Mouse (Mus musculus): ENCODE results near the gene Prl4a1. TPM values are rescaled to one million over a fixed set of nuclear protein-coding genes. Genes with fewer than 3 reads are reported as not detected.
"Not testable (repeated sequence)": the region's sequence is repeated elsewhere in the genome, so short reads cannot be mapped to it uniquely, and the experiment has no call there.

Gene Prl4a1
- polyA plus RNA-seq (2016; fragmentation: Nextera tagmentation; extraction: Ambion mirVana), result not detected in 2 replicates

GRCm38 (mm10) chr13:28015912-28016311, at the start of gene Prl4a1:
TSS of gene Prl4a1 (plus strand) at chr13:28016212.
- 90% methylated on average over 3 of the region's 3 CpGs for WGBS
- Histone ChIP-seq H3K4me3 (no peak within 1 kb of the TSS), H3K4me1 (no peaks in the 10 kb centered on the region), H3K27me3 (no peaks in the 10 kb centered on the region), H3K36me3 (no peaks in the 10 kb centered on the region), H3K27ac (no peak within 1 kb of the TSS), H3K9me3 (no peaks in the 10 kb centered on the region), H3K9ac (no peak within 1 kb of the TSS), H3K4me2 (replicated peaks) (no peak within 1 kb of the TSS)
- ATAC-seq (ENCODE audit: insufficient number of reproducible peaks, insufficient read depth, low FRiP score, low TSS enrichment), result no peak

- WGBS, result 88% methylated on average over 1 of the region's 1 CpGs
Measured at GRCm38 (mm10) chr13:27972931-27973330, 43.1 kb upstream of the Prl4a1 start.

GRCm38 (mm10) chr13:27974281-27974680, 41.7 kb upstream of the Prl4a1 start:
- ATAC-seq (ENCODE audit: insufficient number of reproducible peaks, insufficient read depth, low FRiP score, low TSS enrichment); H3K4me3 ChIP-seq; H3K27ac ChIP-seq; H3K27me3 ChIP-seq; H3K9ac ChIP-seq; H3K4me2 ChIP-seq (replicated peaks); H3K9me3 ChIP-seq; H3K36me3 ChIP-seq; H3K4me1 ChIP-seq: not testable (repeated sequence)
- WGBS, result 85% methylated on average over 2 of the region's 2 CpGs

More at GRCm38 (mm10) chr13:27972931-27973330, 43.1 kb upstream of the Prl4a1 start:
- H3K27me3 ChIP-seq, result no peaks in the 10 kb centered on the region
- H3K9ac ChIP-seq, result no peak overlapping the region
- ATAC-seq (ENCODE audit: insufficient number of reproducible peaks, insufficient read depth, low FRiP score, low TSS enrichment), result no peak
- H3K4me3 ChIP-seq, result no peak overlapping the region
- no peaks in the 10 kb centered on the region for H3K9me3 ChIP-seq
- no peaks in the 10 kb centered on the region for H3K36me3 ChIP-seq
- H3K4me2 ChIP-seq (replicated peaks), result no peak overlapping the region
- no peak overlapping the region for H3K27ac ChIP-seq
- no peaks in the 10 kb centered on the region for H3K4me1 ChIP-seq

- no peak overlapping the region for H3K27ac ChIP-seq
- H3K9ac ChIP-seq, result no peak overlapping the region
- no peak overlapping the region for H3K4me2 ChIP-seq (replicated peaks)
- ATAC-seq (ENCODE audit: insufficient number of reproducible peaks, insufficient read depth, low FRiP score, low TSS enrichment), result no peak
- no peaks in the 10 kb centered on the region for H3K36me3 ChIP-seq
- H3K27me3 ChIP-seq, result no peaks in the 10 kb centered on the region
- WGBS, result 93% methylated on average over 2 of the region's 2 CpGs
- H3K9me3 ChIP-seq, result no peaks in the 10 kb centered on the region
- H3K4me3 ChIP-seq, result no peak overlapping the region
- no peaks in the 10 kb centered on the region for H3K4me1 ChIP-seq
Measured at GRCm38 (mm10) chr13:27977646-27978045, 38.4 kb upstream of the Prl4a1 start.

GRCm38 (mm10) chr13:27996557-27996956, 19.5 kb upstream of the Prl4a1 start:
- not testable (repeated sequence) for H3K4me1 ChIP-seq; H3K9ac ChIP-seq; H3K4me2 ChIP-seq (replicated peaks); H3K9me3 ChIP-seq; H3K36me3 ChIP-seq; H3K27ac ChIP-seq; H3K27me3 ChIP-seq; H3K4me3 ChIP-seq; ATAC-seq (ENCODE audit: insufficient number of reproducible peaks, insufficient read depth, low FRiP score, low TSS enrichment)
- WGBS, result 74% methylated on average over 3 of the region's 3 CpGs

GRCm38 (mm10) chr13:28029330-28029729, 13.3 kb downstream of the Prl4a1 start:
- Histone ChIP-seq H3K9me3 (no peaks in the 10 kb centered on the region), H3K4me2 (replicated peaks) (no peak overlapping the region), H3K27ac (no peak overlapping the region), H3K4me3 (no peak overlapping the region), H3K27me3 (no peaks in the 10 kb centered on the region), H3K4me1 (no peaks in the 10 kb centered on the region), H3K36me3 (no peaks in the 10 kb centered on the region), H3K9ac (no peak overlapping the region)
- no peak for ATAC-seq (ENCODE audit: insufficient number of reproducible peaks, insufficient read depth, low FRiP score, low TSS enrichment)

- H3K27ac ChIP-seq, result no peak overlapping the region
- H3K9ac ChIP-seq, result no peak overlapping the region
- no peak overlapping the region for H3K4me3 ChIP-seq
- H3K9me3 ChIP-seq, result no peaks in the 10 kb centered on the region
- H3K36me3 ChIP-seq, result no peaks in the 10 kb centered on the region
- no peak for ATAC-seq (ENCODE audit: insufficient number of reproducible peaks, insufficient read depth, low FRiP score, low TSS enrichment)
- no peak overlapping the region for H3K4me2 ChIP-seq (replicated peaks)
- no peaks in the 10 kb centered on the region for H3K27me3 ChIP-seq
- no peaks in the 10 kb centered on the region for H3K4me1 ChIP-seq
- 93% methylated on average over 3 of the region's 3 CpGs for WGBS
Measured at GRCm38 (mm10) chr13:28069315-28069714, 53.3 kb downstream of the Prl4a1 start.

Other genes starting within 250 kb of the Prl4a1 start
- not detected in 2 replicates for gene Prl7c1, start 235.4 kb upstream of the Prl4a1 start, polyA plus RNA-seq (2016; fragmentation: Nextera tagmentation; extraction: Ambion mirVana)
- not detected in 2 replicates for gene Prl2a1, start 214.6 kb upstream of the Prl4a1 start, polyA plus RNA-seq (2016; fragmentation: Nextera tagmentation; extraction: Ambion mirVana)
- gene Prl2c1, start 166.9 kb upstream of the Prl4a1 start, polyA plus RNA-seq (2016; fragmentation: Nextera tagmentation; extraction: Ambion mirVana), result not detected in 2 replicates
- gene Prl5a1, start 126.3 kb downstream of the Prl4a1 start, polyA plus RNA-seq (2016; fragmentation: Nextera tagmentation; extraction: Ambion mirVana), result not detected in 2 replicates
- gene Gm11361, start 241.3 kb downstream of the Prl4a1 start, polyA plus RNA-seq (2016; fragmentation: Nextera tagmentation; extraction: Ambion mirVana), result 3.3 and 3.8 TPM in 2 replicates